ENCODE assay signal across 8 mouse cellular contexts in the genomic region with DNA sequence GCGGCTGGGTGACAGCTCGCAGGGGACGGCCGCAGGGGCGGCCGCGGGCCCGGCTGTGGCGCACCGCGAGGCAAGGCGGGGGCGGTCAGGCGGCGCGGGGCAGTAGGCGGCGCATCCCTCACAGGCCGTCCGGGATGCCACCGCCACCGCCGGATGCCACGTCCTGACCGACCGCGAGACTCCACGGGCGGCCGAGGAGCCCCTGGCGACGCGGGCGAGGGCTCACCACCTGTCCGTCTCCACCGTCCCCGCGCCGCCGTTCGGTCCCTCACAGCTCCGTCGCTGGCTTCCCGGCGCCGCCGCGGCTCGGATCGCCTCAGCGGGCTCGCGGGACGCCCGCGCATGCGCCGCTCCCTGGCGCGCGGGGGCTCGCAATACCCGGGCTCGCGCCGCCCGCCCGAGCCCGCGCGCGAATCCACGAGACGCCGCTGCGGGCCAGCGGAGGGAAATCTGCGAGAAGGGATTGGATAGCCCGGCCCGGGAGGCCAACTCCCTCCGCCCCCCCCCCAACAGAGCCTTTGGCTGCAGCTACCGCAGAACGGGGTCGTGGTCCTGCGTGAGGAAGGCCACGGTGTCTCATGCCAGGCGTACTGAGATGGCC. TPM values are rescaled to one million over a fixed set of nuclear protein-coding genes. Genes with fewer than 3 reads are reported as not detected.
A peak's percentile ranks its signal among the peaks of the same experiment; 100 is the strongest.
DNase-seq lines count a peak whose midpoint lies in the region; ATAC-seq lines count a peak whose summit lies in the region.

A gene (minus strand): TSS at position 371 of the 601 bp plus-strand sequence.

- peak within 1 kb of the TSS; percentile 88 for H3K27ac ChIP-seq in forebrain, embryonic 13.5 days
- H3K27ac ChIP-seq in lung, embryonic 16.5 days (ENCODE audit: low read length) = no peak within 1 kb of the TSS

- H3K9me3 ChIP-seq in forebrain, embryonic 13.5 days (replicated peaks) = no peaks in the 10 kb centered on the region
- H3K9me3 ChIP-seq in lung, embryonic 16.5 days (ENCODE audit: control insufficient read depth, low read length) = no peaks in the 10 kb centered on the region

- ATAC-seq in forebrain, embryonic 13.5 days = peak; percentile 94
- peak; percentile 95 for ATAC-seq in lung, embryonic 16.5 days (ENCODE audit: low read depth)

- peaks cover 40% of the 10 kb centered on the region for H3K27me3 ChIP-seq in forebrain, embryonic 13.5 days
- H3K27me3 ChIP-seq in lung, embryonic 16.5 days (ENCODE audit: control insufficient read depth, insufficient read depth, low read depth, low read length) = peaks cover 80% of the 10 kb centered on the region

- peak within 1 kb of the TSS; percentile 91 for H3K9ac ChIP-seq in forebrain, embryonic 13.5 days
- H3K9ac ChIP-seq in lung, embryonic 16.5 days (ENCODE audit: low read length) = peak within 1 kb of the TSS; percentile 45

- peak; percentile 63 for DNase-seq in R1 (ENCODE audit: low read depth, low spot score)
- peak; percentile 7 for DNase-seq in c-Kit-positive CD71-positive TER-119-negative erythroid progenitor cells, embryonic 14.5 days (ENCODE audit: low read depth)
- DNase-seq in heart, postnatal 10 days = peak; percentile 58
- peak; percentile 73 to 85 for DNase-seq in layer of hippocampus, postnatal 10 days (ENCODE audit: low spot score in 2 of 2)
- DNase-seq in retina, postnatal 7 days (ENCODE audit: low read depth, low spot score) = peak; percentile 79
- DNase-seq in c-Kit-positive CD71-positive TER-119-positive erythroid progenitor cells, embryonic 14.5 days (ENCODE audit: low spot score) = no peak

- 0% methylated on average over 79 of the region's 87 CpGs for WGBS in forebrain, embryonic 13.5 days
- under 1% methylated on average over 51 of the region's 87 CpGs for WGBS in lung, embryonic 16.5 days

- H3K4me1 ChIP-seq in forebrain, embryonic 13.5 days = peaks cover 7% of the 10 kb centered on the region
- H3K4me1 ChIP-seq in lung, embryonic 16.5 days (replicated peaks; ENCODE audit: control insufficient read depth, insufficient read depth, low read length) = peaks cover 7% of the 10 kb centered on the region

- H3K36me3 ChIP-seq in forebrain, embryonic 13.5 days (ENCODE audit: poor library complexity, severe bottlenecking) = no peaks in the 10 kb centered on the region
- H3K36me3 ChIP-seq in lung, embryonic 16.5 days (ENCODE audit: control insufficient read depth, insufficient read depth, low read length) = no peaks in the 10 kb centered on the region

- intact Hi-C loops in heart, postnatal 10 days (cut with DNase I) = loop anchor here (5.0 kb wide), 1 partner anchor 329 kb away; no protein-coding TSS in a partner anchor

- peak within 1 kb of the TSS; percentile 92 for H3K4me3 ChIP-seq in forebrain, embryonic 13.5 days
- peak within 1 kb of the TSS; percentile 55 for H3K4me3 ChIP-seq in lung, embryonic 16.5 days (ENCODE audit: low read length)

- H3K4me2 ChIP-seq in forebrain, embryonic 13.5 days = peak within 1 kb of the TSS; percentile 80
- H3K4me2 ChIP-seq in lung, embryonic 16.5 days (ENCODE audit: low read depth, low read length) = peak within 1 kb of the TSS; percentile 98

RNA-seq across cellular contexts. Expression of the gene that starts here (rescaled TPM):
- 14.4 and 16.1 TPM in 2 replicates for polyA plus RNA-seq in forebrain, embryonic 13.5 days (2015; fragmentation: Nextera tagmentation; extraction: Ambion mirVana)
- total RNA-seq in heart, postnatal 10 days (2021) = 1 to 10 TPM; 1.1 to 1.4 TPM
- total RNA-seq in layer of hippocampus, postnatal 10 days (2021) = 100 to 1,000 TPM in 1 of 2 experiments, 10 to 100 TPM in 1; 87.6 to 114 TPM
- polyA plus RNA-seq in lung, embryonic 16.5 days (2015; fragmentation: Nextera tagmentation; extraction: Ambion mirVana) = 0.19 and 0.23 TPM in 2 replicates

Comparison
In these comparisons a context has a peak if more than half of its experiments do, and no peak if none do; other contexts are left out.
1. RNA of the gene that starts here (total RNA-seq): 87.6 to 114 TPM in layer of hippocampus, postnatal 10 days; 1.1 to 1.4 TPM in heart, postnatal 10 days; every median in the first group is over 10 times any median in the second.
2. RNA of the gene that starts here (polyA plus RNA-seq): 14.4 to 16.1 TPM in forebrain, embryonic 13.5 days; 0.19 to 0.23 TPM in lung, embryonic 16.5 days; every median in the first group is over 10 times any median in the second.
3. Peak in ATAC-seq, H3K4me3 ChIP-seq, H3K9ac ChIP-seq and H3K4me2 ChIP-seq in lung, embryonic 16.5 days; RNA of the gene not detected or under 1 TPM.